Mouse (Mus musculus) gastrocnemius, adult 2 months (tissue): Measurements from ENCODE around the gene 5430419D17Rik. TPM values are rescaled to one million over a fixed set of nuclear protein-coding genes. Genes with fewer than 3 reads are reported as not detected.

Experiments used
- DNase-seq: peaks from one replicate; pipeline ENCODE4 v3.0.0; 2022
- H3K27ac ChIP-seq: fragments of 200-600 bp; 2 replicates; pipeline ENCODE4 v1.8.1; 2022; ENCODE audit warnings: mild to moderate bottlenecking
- H3K4me3 ChIP-seq: fragments of 200-600 bp; 2 replicates; pipeline ENCODE4 v1.8.1; 2022; ENCODE audit warnings: mild to moderate bottlenecking, moderate library complexity
- CTCF ChIP-seq: fragments of 200-600 bp; IDR thresholded peaks from 2 replicates; pipeline ENCODE4 v1.8.1; 2022; ENCODE audit warnings: antibody characterized with exemption, mild to moderate bottlenecking, moderate library complexity
- intact Hi-C: fragments of 180-260 bp; cut with DNase I; formaldehyde crosslinking; loops from one replicate; pipeline ENCODE4 v1.15.1; 2025
- long read RNA-seq, 2 experiments: library from polyadenylated mRNA; stranded (forward); transcript quantifications; one replicate each; pipeline ENCODE4 v2.0.0; 2021
- total RNA-seq, 2 experiments: library from RNA; stranded (reverse); gene quantifications; 2 replicates each; pipeline ENCODE4 v1.2.3; 2021

Gene 5430419D17Rik
- not detected for total RNA-seq
- long read RNA-seq, experiment 1 = 0 reads
- long read RNA-seq, experiment 2 = 0 reads

DNA sequence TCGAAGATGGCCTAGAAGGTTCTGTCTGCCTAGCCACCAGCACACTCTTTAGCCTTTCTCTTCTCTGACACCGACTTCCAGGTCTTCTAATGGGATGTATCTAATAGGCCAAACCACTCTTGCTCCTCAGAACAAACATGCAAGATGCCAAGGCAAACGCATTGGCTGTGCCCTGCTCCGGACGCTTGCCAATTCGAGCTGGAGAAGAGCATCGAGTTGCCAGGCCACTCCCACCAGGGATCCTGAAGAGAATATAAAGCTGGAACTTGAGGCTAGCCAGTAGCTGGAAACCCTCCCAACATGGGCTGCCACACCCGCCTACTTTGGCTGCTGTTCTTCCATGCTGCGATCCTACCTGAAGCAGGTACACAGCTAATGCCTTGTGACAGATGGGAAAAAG, at the start of gene 5430419D17Rik:
TSS of gene 5430419D17Rik (plus strand) at position 282 of the 400 bp plus-strand sequence.
- no peak for TF ChIP-seq CTCF
- Histone ChIP-seq H3K4me3 (no peak within 1 kb of the TSS), H3K27ac (no peak within 1 kb of the TSS)
- no peak for DNase-seq
- intact Hi-C loops = no loop called here

DNA sequence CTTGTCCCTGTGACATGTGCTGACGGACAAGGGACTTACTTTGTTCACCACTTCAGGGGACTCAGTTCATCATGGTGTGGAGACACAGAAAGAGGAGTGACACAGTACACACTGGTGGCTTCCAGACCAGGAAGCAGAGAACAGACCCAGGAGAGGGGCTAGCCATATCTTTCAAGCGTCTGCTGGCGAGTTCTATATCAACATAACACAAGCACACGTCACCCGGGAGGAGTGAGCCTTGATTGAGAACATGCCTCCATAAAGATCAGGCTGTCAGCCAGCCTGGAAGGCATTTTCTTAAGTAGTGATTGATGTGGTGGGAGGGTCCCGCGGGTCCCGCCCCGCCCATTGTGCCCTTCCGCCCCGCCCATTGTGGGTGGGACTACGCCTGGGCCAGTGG, 44.2 kb upstream of the 5430419D17Rik start:
- intact Hi-C loops = no loop called here
- no peak for TF ChIP-seq CTCF
- no peak for DNase-seq
- no peak overlapping the region for H3K27ac ChIP-seq
- H3K4me3 ChIP-seq = no peak overlapping the region

GRCm38 (mm10) chr7:131133181-131133580, 41.0 kb upstream of the 5430419D17Rik start:
- no peak overlapping the region for H3K4me3 ChIP-seq
- TF ChIP-seq CTCF = no peak
- no peak for DNase-seq
- H3K27ac ChIP-seq = no peak overlapping the region
- intact Hi-C loops = no loop called here

DNA sequence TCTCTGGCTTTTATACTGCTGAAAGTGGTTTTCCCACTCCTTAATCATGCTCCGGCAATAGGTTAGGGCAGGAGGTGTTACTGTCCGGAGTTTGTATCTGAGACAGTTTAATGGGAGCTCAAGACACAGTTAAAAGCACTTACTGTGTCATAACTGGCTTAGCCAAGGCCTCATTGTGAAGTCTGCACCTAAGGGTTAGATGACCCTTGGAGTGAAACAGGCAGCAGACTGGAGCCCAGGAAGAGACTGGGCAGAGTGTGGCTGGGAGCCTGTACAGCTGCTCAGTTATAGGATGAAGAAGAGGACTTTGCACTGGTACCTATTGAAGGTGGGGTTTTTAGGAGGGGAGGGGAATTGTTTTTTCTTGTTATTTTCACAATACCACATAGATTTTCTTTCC, 28.0 kb upstream of the 5430419D17Rik start, which contains the start of gene 4933402N03Rik:
TSS of gene 4933402N03Rik (minus strand) at position 101 of the 400 bp plus-strand sequence.
- H3K4me3 ChIP-seq = no peak within 1 kb of the TSS
- TF ChIP-seq CTCF = no peak
- intact Hi-C loops = no loop called here
- no peak for DNase-seq
- H3K27ac ChIP-seq = no peak within 1 kb of the TSS

DNA sequence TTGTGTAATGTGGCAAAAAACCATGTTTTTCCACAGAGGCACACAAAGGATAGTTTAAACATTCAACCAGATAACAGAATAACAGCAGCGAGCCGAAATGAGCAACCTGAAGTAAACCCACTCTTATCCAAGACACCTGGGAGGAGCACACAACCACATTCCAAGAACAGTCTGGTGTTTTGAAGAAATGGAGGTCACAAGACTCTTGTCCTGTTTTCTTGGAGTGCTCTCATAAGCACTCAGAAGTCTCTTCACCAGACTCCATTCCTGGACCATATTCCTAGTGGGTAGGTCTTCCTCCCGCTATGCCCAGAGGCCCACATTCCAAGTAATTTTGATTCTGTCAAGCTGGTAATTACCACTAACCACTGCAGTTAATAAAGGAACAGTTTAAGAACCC, 24.0 kb upstream of the 5430419D17Rik start:
- no peak for TF ChIP-seq CTCF
- no peak overlapping the region for H3K4me3 ChIP-seq
- no peak for DNase-seq
- intact Hi-C loops = no loop called here
- no peak overlapping the region for H3K27ac ChIP-seq

DNA sequence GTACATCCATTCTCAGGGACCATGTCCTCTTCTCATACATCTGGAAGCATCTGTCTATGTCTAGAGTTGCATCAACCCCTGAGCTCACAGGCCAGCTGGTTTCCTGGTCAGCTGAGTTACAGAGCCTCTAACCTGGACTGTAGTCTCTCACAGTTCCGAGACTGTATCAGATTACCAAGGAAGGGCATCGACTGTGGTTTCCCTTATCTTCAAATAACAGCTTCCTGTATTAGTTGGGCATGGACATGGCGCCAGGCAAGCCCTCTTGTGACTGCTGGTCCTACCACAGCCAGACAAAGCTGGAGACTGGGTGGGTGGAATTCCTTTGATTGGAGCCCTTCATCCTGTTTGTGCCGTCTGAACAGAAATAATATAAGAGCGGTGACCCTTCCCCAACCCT, 21.2 kb upstream of the 5430419D17Rik start:
- no peak for DNase-seq
- no peak overlapping the region for H3K4me3 ChIP-seq
- no peak overlapping the region for H3K27ac ChIP-seq
- intact Hi-C loops = no loop called here
- TF ChIP-seq CTCF = no peak

DNA sequence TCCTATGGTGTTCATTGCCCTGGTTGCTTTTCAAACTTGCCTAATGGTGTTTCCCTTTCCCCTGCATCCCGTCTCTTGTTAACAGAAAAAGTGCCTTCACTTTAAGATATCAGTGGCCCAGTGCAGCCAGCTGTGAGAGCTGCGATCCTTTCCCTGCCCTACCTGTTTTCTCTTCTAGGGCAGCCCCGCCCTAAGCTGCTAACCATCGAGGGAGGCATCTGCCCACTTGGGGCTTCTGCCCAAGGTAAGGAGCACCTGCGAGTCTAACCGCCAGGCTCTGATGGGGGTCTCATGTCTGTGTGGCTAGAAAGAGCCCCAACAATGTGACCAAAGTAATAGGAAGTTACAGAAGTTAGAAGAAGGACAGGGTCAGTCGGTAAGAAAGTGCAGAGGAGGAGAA, 12.0 kb upstream of the 5430419D17Rik start:
- intact Hi-C loops = no loop called here
- no peak for DNase-seq
- Histone ChIP-seq H3K4me3 (no peak overlapping the region), H3K27ac (no peak overlapping the region)
- TF ChIP-seq CTCF = no peak

GRCm38 (mm10) chr7:131167771-131168170, 6.4 kb upstream of the 5430419D17Rik start:
- intact Hi-C loops = no loop called here
- no peak for DNase-seq

GRCm38 (mm10) chr7:131169099-131169498, 5.1 kb upstream of the 5430419D17Rik start:
- intact Hi-C loops = no loop called here
- Histone ChIP-seq H3K4me3 (no peak overlapping the region), H3K27ac (no peak overlapping the region)
- TF ChIP-seq CTCF = no peak
- DNase-seq = no peak

More at GRCm38 (mm10) chr7:131167771-131168170, 6.4 kb upstream of the 5430419D17Rik start:
- TF ChIP-seq CTCF = no peak
- Histone ChIP-seq H3K27ac (no peak overlapping the region), H3K4me3 (no peak overlapping the region)

DNA sequence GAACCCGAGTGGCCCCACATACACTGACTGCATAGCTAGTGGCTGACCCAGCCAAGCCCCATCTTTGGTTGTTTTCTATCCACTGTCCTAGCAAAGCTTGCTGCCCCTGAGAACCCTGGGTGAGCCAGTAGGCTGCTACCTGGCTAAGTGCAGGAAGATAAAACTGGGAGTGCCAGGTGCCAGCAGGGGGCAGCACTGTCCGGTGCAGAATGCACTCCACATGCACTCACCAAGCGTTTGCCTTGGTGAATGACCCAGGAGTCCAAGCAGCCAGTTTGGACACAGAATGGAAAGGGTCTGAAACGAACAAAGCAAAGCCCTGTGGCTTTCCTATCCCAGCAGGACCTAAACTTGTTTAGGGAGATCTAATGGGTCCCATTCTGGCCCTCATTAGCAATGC, 8.5 kb downstream of the 5430419D17Rik start:
- intact Hi-C loops = no loop called here

GRCm38 (mm10) chr7:131184339-131184738, 10.1 kb downstream of the 5430419D17Rik start:
- intact Hi-C loops = no loop called here
- no peak overlapping the region for H3K4me3 ChIP-seq
- no peak for TF ChIP-seq CTCF

More for the DNA sequence above, 8.5 kb downstream of the 5430419D17Rik start:
- H3K27ac ChIP-seq = no peak overlapping the region
- TF ChIP-seq CTCF = peak; percentile 41; the same call in 1 of the 2 replicates
- no peak for DNase-seq
- H3K4me3 ChIP-seq = no peak overlapping the region

DNA sequence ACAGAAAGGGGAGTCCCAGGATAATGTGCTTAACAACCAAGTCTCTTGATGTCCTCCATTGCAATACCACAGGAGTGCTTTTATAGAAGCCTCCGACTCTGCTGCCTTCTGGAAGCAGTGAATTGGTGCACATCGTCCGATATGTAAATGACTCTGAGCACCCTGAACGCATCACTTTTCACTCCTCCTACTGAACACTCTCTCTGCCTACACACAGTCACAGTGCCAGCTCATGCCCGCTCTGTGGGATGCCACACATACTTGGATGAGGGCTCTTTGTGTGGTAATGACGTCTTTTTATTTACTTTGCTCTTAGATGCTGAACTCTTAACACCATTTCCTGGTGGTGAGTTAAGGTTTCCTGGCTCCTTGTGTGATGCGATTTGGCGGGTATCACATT, 12.8 kb downstream of the 5430419D17Rik start:
- no peak for TF ChIP-seq CTCF
- Histone ChIP-seq H3K27ac (no peak overlapping the region), H3K4me3 (no peak overlapping the region)
- intact Hi-C loops = no loop called here
- no peak for DNase-seq

More at GRCm38 (mm10) chr7:131184339-131184738, 10.1 kb downstream of the 5430419D17Rik start:
- no peak overlapping the region for H3K27ac ChIP-seq
- no peak for DNase-seq

GRCm38 (mm10) chr7:131187996-131188395, 13.8 kb downstream of the 5430419D17Rik start:
- H3K27ac ChIP-seq = no peak overlapping the region
- TF ChIP-seq CTCF = no peak
- no peak for DNase-seq
- no peak overlapping the region for H3K4me3 ChIP-seq
- intact Hi-C loops = no loop called here

DNA sequence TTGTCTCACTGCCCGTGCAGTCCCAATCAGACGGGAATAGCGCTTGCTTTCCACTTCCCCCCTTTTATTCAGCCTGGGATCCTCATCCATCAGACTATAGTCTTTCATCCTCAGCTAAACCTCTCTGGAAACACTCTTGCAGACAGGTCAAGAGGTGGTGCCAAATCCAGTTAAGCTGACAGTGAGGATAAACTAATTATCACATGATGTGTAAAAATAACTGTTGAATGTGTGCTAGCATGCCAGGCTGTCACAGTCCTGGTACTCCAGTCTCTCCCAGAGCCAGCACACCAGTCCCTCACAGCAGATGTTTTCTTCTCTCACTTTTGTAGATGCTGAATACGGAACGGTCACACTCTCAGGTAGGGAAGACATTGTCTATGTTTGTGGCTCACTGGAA, 48.9 kb downstream of the 5430419D17Rik start:
- no peak for DNase-seq
- H3K4me3 ChIP-seq = no peak overlapping the region
- no peak for TF ChIP-seq CTCF
- intact Hi-C loops = no loop called here
- H3K27ac ChIP-seq = no peak overlapping the region

DNA sequence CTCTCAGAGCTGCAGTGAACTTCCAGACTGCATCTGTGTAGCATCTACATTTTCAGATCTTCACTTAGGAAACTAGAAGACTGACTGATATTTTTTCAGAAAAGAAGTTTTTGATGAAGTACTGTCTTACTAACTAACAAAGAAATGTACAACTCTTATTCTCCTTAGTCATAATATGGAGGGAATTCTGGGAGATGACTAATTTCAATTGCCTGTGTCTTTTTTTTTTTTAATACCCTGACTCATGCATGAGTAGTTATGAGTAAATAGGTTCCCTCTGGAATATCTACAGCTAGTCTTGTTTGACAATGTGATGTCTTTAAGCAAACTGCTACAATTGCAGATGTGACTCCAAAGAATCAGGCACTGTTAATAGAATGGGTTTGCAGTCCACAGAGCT, 61.9 kb downstream of the 5430419D17Rik start:
- no peak for DNase-seq
- intact Hi-C loops = no loop called here
- no peak for TF ChIP-seq CTCF
- Histone ChIP-seq H3K4me3 (no peak overlapping the region), H3K27ac (no peak overlapping the region)
